In genomic region chr2:29558561-29558960, GRCm38 (mm10) we compare ENCODE assay signal across 23 mouse cellular contexts.
"Had no signal": no experiment of that assay in that cellular context is flagged by ENCODE, and none has a peak within 500 bp of the region (broad histone marks: within the 10 kb centered on the region; RNA-seq: fewer than 3 reads in every experiment).

No protein-coding gene starts in this region.

- H3K27ac ChIP-seq: kidney, embryonic 15.5 days; limb, embryonic 13.5 days; liver, embryonic 12.5 days; liver, embryonic 15.5 days; lung, embryonic 15.5 days; midbrain, embryonic 10.5 days; midbrain, embryonic 13.5 days; neural tube, embryonic 13.5 days; stomach, embryonic 15.5 days had no signal

- H3K4me3 ChIP-seq: kidney, embryonic 15.5 days; limb, embryonic 13.5 days; liver, embryonic 12.5 days; liver, embryonic 15.5 days; lung, embryonic 15.5 days; midbrain, embryonic 10.5 days; midbrain, embryonic 13.5 days; myocyte; neural tube, embryonic 13.5 days; stomach, embryonic 15.5 days had no signal

- H3K4me2 ChIP-seq: kidney, embryonic 15.5 days; limb, embryonic 13.5 days; liver, embryonic 12.5 days; liver, embryonic 15.5 days; lung, embryonic 15.5 days; midbrain, embryonic 13.5 days; neural tube, embryonic 13.5 days; stomach, embryonic 15.5 days had no signal

- H3K9me3 ChIP-seq: kidney, embryonic 15.5 days; limb, embryonic 13.5 days; liver, embryonic 12.5 days; liver, embryonic 15.5 days; lung, embryonic 15.5 days; midbrain, embryonic 10.5 days; midbrain, embryonic 13.5 days; neural tube, embryonic 13.5 days; stomach, embryonic 15.5 days had no signal

- H3K9ac ChIP-seq: kidney, embryonic 15.5 days; limb, embryonic 13.5 days; liver, embryonic 12.5 days; liver, embryonic 15.5 days; lung, embryonic 15.5 days; midbrain, embryonic 13.5 days; neural tube, embryonic 13.5 days; stomach, embryonic 15.5 days had no signal

- ATAC-seq: liver, embryonic 12.5 days; midbrain, embryonic 13.5 days; midbrain, embryonic 16.5 days had no signal

- H3K4me1 ChIP-seq: limb, embryonic 13.5 days; liver, embryonic 12.5 days; liver, embryonic 15.5 days; megakaryocyte, embryonic 14.5 days; stomach, embryonic 15.5 days had no signal

- H3K27me3 ChIP-seq: kidney, embryonic 15.5 days; limb, embryonic 13.5 days; liver, embryonic 15.5 days; lung, embryonic 15.5 days; midbrain, embryonic 13.5 days; neural tube, embryonic 13.5 days; stomach, embryonic 15.5 days had no signal

- H3K36me3 ChIP-seq: kidney, embryonic 15.5 days; limb, embryonic 13.5 days; liver, embryonic 12.5 days; liver, embryonic 15.5 days; lung, embryonic 15.5 days; midbrain, embryonic 10.5 days; midbrain, embryonic 13.5 days; neural tube, embryonic 13.5 days; stomach, embryonic 15.5 days had no signal

- DNase-seq: kidney, postnatal 10 days; kidney, postnatal 36 days; left cerebral cortex, postnatal 4 days; liver; lung, adult 18-20 months; lung, postnatal 10 days; lung, postnatal 36 days; retina, postnatal 1 day; right cerebral cortex, postnatal 25 days; spleen, adult 18-20 months; thymus, postnatal 25 days had no signal
